Mouse (Mus musculus) thymus, postnatal 10 days (tissue): ENCODE measurements around the gene Slc43a1.
"Not testable (repeated sequence)": the region's sequence is repeated elsewhere in the genome, so short reads cannot be mapped to it uniquely, and the experiment has no call there.

Source experiments
- DNase-seq, 2 experiments: peaks; one replicate each; pipeline ENCODE4 v3.0.0; 2021; ENCODE audit warnings: low spot score in 2 of 2

The Slc43a1 gene

GRCm38 (mm10) chr2:84893359-84893758, 54.7 kb downstream of the Slc43a1 start:
- no peak for DNase-seq

- no peak for DNase-seq
Observed at GRCm38 (mm10) chr2:84895495-84896198, 57.0 kb downstream of the Slc43a1 start.

- DNase-seq, result not testable (repeated sequence)
Observed at GRCm38 (mm10) chr2:84896686-84897085, 58.0 kb downstream of the Slc43a1 start.

GRCm38 (mm10) chr2:84912722-84913121, 74.1 kb downstream of the Slc43a1 start:
- no peak for DNase-seq
